Mouse (Mus musculus): ENCODE results near the gene Serp2. TPM values are rescaled to one million over a fixed set of nuclear protein-coding genes. Genes with fewer than 3 reads are reported as not detected.
"Not testable (repeated sequence)": the region's sequence is repeated elsewhere in the genome, so short reads cannot be mapped to it uniquely, and the experiment has no call there.

Gene Serp2
- polyA plus RNA-seq, 1 experiment from 2014 or later = 9.8 TPM

DNA sequence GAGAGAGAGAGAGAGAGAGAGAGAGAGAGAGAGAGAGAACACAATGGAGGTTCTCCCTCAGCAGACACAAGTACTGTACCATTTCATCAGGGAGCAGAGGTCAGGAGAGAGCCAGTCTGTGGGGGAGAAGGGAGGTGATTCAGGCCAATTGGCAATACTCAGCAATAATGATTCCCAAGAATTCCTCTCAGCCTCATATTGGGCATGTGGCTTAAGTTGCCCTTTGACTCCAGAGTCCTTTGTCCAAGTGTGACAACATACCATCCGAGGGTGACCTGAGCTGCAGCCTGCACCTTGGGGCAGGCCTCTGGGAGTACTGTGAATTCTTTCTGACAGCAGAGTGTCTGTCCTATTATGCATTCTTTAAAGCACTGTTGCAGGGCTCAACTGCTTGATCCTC, 10.6 kb upstream of the Serp2 start:
- Histone ChIP-seq H3K36me3 (no peaks in the 10 kb centered on the region), H3K4me2 (no peak overlapping the region), H3K9me3 (no peaks in the 10 kb centered on the region), H3K27ac (no peak overlapping the region), H3K4me1 (peaks cover 20% of the 10 kb centered on the region), H3K27me3 (no peaks in the 10 kb centered on the region), H3K9ac (no peak overlapping the region), H3K4me3 (no peak overlapping the region)
- WGBS = 63% methylated on average over 1 of the region's 1 CpGs
- ATAC-seq (ENCODE audit: insufficient number of reproducible peaks, low FRiP score, low TSS enrichment, low read depth) = no peak

DNA sequence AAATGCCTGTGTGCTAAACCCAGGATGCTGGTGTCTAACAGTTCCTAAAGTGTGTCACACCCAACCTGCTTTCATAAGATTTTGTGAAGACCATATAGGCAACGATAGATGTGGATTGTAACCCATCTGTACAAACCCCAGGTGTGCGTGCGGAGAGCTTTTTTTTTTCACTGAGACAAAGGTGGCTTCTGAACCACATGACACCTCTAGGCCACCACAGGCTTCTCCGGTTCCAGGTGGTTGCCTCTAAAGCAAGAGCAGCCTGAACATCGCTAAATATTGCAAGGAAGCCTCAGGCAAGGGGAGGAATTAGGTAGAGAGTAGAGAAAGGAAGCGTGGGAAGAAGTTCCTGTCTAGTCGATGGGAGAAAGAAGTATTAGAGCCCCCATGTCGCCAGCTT, 10.0 kb upstream of the Serp2 start:
- no peak for ATAC-seq (ENCODE audit: insufficient number of reproducible peaks, low FRiP score, low TSS enrichment, low read depth)
- 75% methylated on average over 8 of the region's 8 CpGs for WGBS
- H3K27me3 ChIP-seq = no peaks in the 10 kb centered on the region
- H3K27ac ChIP-seq = no peak overlapping the region
- H3K9me3 ChIP-seq = no peaks in the 10 kb centered on the region
- peaks cover 20% of the 10 kb centered on the region for H3K4me1 ChIP-seq
- no peaks in the 10 kb centered on the region for H3K36me3 ChIP-seq
- no peak overlapping the region for H3K4me2 ChIP-seq
- H3K9ac ChIP-seq = no peak overlapping the region
- no peak overlapping the region for H3K4me3 ChIP-seq

GRCm38 (mm10) chr14:76566193-76566592, 9.5 kb upstream of the Serp2 start:
- ATAC-seq (ENCODE audit: insufficient number of reproducible peaks, low FRiP score, low TSS enrichment, low read depth) = no peak
- 68% methylated on average over 4 of the region's 4 CpGs for WGBS
- H3K27me3 ChIP-seq = no peaks in the 10 kb centered on the region
- H3K36me3 ChIP-seq = no peaks in the 10 kb centered on the region
- no peaks in the 10 kb centered on the region for H3K9me3 ChIP-seq
- H3K4me1 ChIP-seq = peaks cover 20% of the 10 kb centered on the region
- no peak overlapping the region for H3K4me2 ChIP-seq
- H3K4me3 ChIP-seq = no peak overlapping the region
- H3K9ac ChIP-seq = no peak overlapping the region
- no peak overlapping the region for H3K27ac ChIP-seq

GRCm38 (mm10) chr14:76559208-76559607, 2.5 kb upstream of the Serp2 start:
- Histone ChIP-seq H3K27ac (no peak overlapping the region), H3K4me1 (peaks cover 41% of the 10 kb centered on the region), H3K9ac (no peak overlapping the region), H3K4me3 (no peak overlapping the region), H3K27me3 (no peaks in the 10 kb centered on the region), H3K9me3 (no peaks in the 10 kb centered on the region), H3K36me3 (no peaks in the 10 kb centered on the region), H3K4me2 (no peak overlapping the region)
- 86% methylated on average over 2 of the region's 2 CpGs for WGBS
- no peak for ATAC-seq (ENCODE audit: insufficient number of reproducible peaks, low FRiP score, low TSS enrichment, low read depth)

DNA sequence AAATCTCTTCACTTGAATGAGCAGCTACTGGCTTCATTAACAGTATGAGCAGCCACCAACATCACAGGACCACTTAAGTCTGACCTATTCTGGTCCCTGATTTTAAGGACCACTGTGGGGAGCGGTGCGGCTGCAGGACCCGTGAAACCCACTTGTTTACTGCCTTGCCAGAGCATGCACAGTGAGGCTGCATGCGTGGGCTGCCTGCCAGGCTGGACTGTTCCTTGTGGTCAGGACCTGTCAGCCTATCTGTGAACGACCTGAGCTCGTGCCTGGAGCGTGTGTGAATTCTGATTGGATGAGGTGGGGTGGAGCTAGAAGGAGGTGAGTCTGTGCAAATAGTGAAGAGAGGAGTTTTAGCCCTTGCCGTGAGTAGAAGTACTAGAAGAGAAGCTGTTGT, 1.5 kb upstream of the Serp2 start:
- WGBS = 34% methylated on average over 8 of the region's 8 CpGs

GRCm38 (mm10) chr14:76556031-76556851, 448 bp downstream of the Serp2 start:
- peak; percentile 73 for ATAC-seq (ENCODE audit: insufficient number of reproducible peaks, low FRiP score, low TSS enrichment, low read depth)
- Histone ChIP-seq H3K4me3 (peak overlapping the region; percentile 61), H3K27me3 (no peaks in the 10 kb centered on the region), H3K36me3 (no peaks in the 10 kb centered on the region), H3K4me2 (peak overlapping the region; percentile 91), H3K4me1 (peaks cover 49% of the 10 kb centered on the region), H3K27ac (peak overlapping the region; percentile 94), H3K9ac (peak overlapping the region; percentile 68), H3K9me3 (no peaks in the 10 kb centered on the region)
- under 1% methylated on average over 65 of the region's 67 CpGs for WGBS

More for the DNA sequence above, 1.5 kb upstream of the Serp2 start:
- H3K27me3 ChIP-seq; H3K9me3 ChIP-seq; ATAC-seq (ENCODE audit: insufficient number of reproducible peaks, low FRiP score, low TSS enrichment, low read depth); H3K36me3 ChIP-seq; H3K9ac ChIP-seq; H3K4me3 ChIP-seq; H3K4me2 ChIP-seq: not testable (repeated sequence)
- Histone ChIP-seq H3K4me1 (peaks cover 49% of the 10 kb centered on the region), H3K27ac (peak overlapping the region; percentile 18; the same call in 1 of the 2 replicates)

DNA sequence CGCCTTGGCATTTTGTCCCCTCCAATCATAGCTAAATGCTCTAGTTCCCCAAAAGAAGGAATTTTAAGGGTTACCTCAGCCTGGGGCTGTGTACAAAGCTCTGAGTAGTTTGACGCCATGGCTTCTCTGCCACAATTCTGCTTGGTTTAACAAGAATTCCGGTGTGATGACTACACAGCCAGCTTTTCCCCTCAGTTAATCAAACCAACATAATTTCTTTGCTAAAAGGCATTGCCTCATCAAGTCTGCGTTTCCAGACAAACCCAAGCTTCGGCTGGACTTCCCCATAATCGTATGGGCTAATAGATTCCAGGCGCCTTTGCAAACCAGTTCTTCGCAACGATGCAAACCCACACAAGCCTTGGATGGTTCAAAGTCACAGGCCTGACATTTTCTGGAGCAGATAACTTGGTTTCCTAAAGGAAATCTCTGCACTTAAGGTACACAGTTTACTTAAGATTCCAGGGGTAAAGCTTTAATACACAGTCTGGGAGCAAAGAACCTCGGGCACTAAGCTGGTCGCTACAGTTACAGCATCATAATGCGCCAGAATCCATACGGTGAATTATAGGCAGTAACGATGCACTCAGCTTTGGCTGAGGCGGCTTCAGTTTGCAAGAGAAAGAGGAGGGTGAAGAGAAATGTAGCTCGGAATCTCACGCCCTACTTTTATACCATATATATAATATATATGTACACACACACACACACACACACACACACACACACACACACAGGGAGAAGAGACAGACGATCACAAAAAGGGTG, 1.2 kb downstream of the Serp2 start:
- Histone ChIP-seq H3K4me3 (peak overlapping the region; percentile 61), H3K9me3 (no peaks in the 10 kb centered on the region), H3K9ac (0 out of 2 replicates have a peak overlapping the region, but pooled peaks have one; percentile 11), H3K4me2 (peak overlapping the region; percentile 91), H3K4me1 (peaks cover 48% of the 10 kb centered on the region), H3K27ac (peak overlapping the region; percentile 94), H3K27me3 (no peaks in the 10 kb centered on the region), H3K36me3 (no peaks in the 10 kb centered on the region)
- peak; percentile 62 for ATAC-seq (ENCODE audit: insufficient number of reproducible peaks, low FRiP score, low TSS enrichment, low read depth)
- WGBS = 20% methylated on average over 18 of the region's 18 CpGs

DNA sequence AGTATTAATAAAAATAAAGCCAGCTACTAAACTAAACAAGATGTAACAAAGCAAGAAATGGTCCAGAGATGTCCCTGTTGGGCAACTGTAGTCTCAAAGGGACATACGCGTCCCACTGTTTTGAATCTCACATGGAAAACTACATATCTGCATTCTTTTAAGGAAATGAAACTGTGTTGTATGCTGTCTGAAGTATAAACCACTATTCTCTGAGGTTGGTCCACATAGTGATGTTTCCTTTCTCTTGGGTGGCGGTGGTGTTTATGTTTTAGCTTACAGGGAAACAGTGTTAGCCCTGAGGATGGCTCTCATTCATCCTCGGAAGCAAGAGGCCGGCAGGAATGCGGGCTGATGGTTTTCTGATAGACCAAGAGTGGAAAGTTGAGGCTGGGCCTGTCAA, 12.6 kb downstream of the Serp2 start:
- Histone ChIP-seq H3K4me3 (no peak overlapping the region), H3K9ac (no peak overlapping the region), H3K27ac (no peak overlapping the region), H3K9me3 (no peaks in the 10 kb centered on the region), H3K4me1 (no peaks in the 10 kb centered on the region), H3K36me3 (0 out of 2 replicates have a peak, but pooled peaks cover 4% of the 10 kb centered on the region), H3K27me3 (no peaks in the 10 kb centered on the region), H3K4me2 (no peak overlapping the region)
- WGBS = 80% methylated on average over 6 of the region's 6 CpGs
- no peak for ATAC-seq (ENCODE audit: insufficient number of reproducible peaks, low FRiP score, low TSS enrichment, low read depth)

- Histone ChIP-seq H3K4me1 (0 out of 2 replicates have a peak, but pooled peaks cover 3% of the 10 kb centered on the region), H3K9ac (no peak overlapping the region), H3K36me3 (no peaks in the 10 kb centered on the region), H3K27ac (no peak overlapping the region), H3K9me3 (no peaks in the 10 kb centered on the region), H3K27me3 (no peaks in the 10 kb centered on the region), H3K4me2 (no peak overlapping the region), H3K4me3 (no peak overlapping the region)
- WGBS = 75% methylated on average over 2 of the region's 2 CpGs
- no peak for ATAC-seq (ENCODE audit: insufficient number of reproducible peaks, low FRiP score, low TSS enrichment, low read depth)
Measured at GRCm38 (mm10) chr14:76541341-76541740, 15.3 kb downstream of the Serp2 start.

DNA sequence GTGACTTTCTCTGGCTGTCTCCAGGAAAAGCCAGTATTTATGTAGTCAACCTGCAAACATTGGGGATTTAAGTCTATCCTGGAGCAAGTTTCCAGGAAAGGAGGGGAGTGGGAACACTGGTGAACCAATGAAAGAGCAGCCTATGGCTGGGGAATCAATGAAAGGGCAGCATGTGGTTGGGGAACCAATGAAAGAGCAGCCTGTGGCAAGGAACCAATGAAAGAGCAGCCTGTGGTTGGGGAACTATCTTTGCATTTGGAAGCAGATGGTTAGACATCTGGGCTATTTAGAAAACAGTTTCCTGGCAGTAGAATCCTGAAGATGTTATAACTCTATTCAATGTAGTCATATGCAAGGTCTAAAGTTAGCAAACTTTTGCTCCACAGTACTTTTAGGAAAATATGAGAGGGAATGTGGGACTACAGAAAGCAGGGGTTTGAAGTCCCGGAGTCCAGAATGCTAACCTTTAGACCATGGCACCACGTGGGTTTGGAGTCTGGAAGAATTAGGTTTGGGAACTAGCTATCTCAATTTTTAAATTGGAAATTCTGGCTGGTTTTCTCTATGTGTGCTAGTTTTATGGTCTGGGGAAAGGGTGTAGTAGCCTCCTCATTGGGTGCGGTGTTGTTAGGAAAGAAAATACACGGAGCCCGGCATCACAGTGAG, 16.6 kb downstream of the Serp2 start:
- Histone ChIP-seq H3K4me3 (no peak overlapping the region), H3K27ac (no peak overlapping the region), H3K9ac (no peak overlapping the region), H3K36me3 (no peaks in the 10 kb centered on the region), H3K9me3 (no peaks in the 10 kb centered on the region), H3K4me1 (0 out of 2 replicates have a peak, but pooled peaks cover 3% of the 10 kb centered on the region), H3K4me2 (no peak overlapping the region), H3K27me3 (no peaks in the 10 kb centered on the region)
- WGBS = 90% methylated on average over 5 of the region's 5 CpGs
- ATAC-seq (ENCODE audit: insufficient number of reproducible peaks, low FRiP score, low TSS enrichment, low read depth) = no peak

GRCm38 (mm10) chr14:76536921-76537320, 19.8 kb downstream of the Serp2 start:
- H3K27me3 ChIP-seq = no peaks in the 10 kb centered on the region
- H3K9me3 ChIP-seq = no peaks in the 10 kb centered on the region
- H3K36me3 ChIP-seq = no peaks in the 10 kb centered on the region
- no peak overlapping the region for H3K9ac ChIP-seq
- H3K27ac ChIP-seq = no peak overlapping the region
- ATAC-seq (ENCODE audit: insufficient number of reproducible peaks, low FRiP score, low TSS enrichment, low read depth) = no peak
- peaks cover 13% of the 10 kb centered on the region for H3K4me1 ChIP-seq
- no peak overlapping the region for H3K4me3 ChIP-seq
- no peak overlapping the region for H3K4me2 ChIP-seq
- WGBS = 25% methylated on average over 6 of the region's 6 CpGs

Measured in limb, embryonic 15.5 days (tissue).